Mouse (Mus musculus) granulocyte monocyte progenitor cell, adult 5-6 weeks (primary cell): ENCODE data around the gene Ptf1a. TPM values are rescaled to one million over a fixed set of nuclear protein-coding genes. Genes with fewer than 3 reads are reported as not detected.

Experiments
- ATAC-seq: replicated peaks from 2 replicates; pipeline ENCODE4 v1.8.0; 2016; ENCODE audit warnings: mild to moderate bottlenecking, moderate TSS enrichment, inconsistent platforms; ENCODE audit not compliant: poor library complexity, severe bottlenecking
- total RNA-seq, 2 experiments: library from RNA; stranded (forward) in 1 of 2; stranded (reverse) in 1 of 2; fragments of 200-712, 200-1000 nt in 1 of 2; fragments of >200 nt in 1 of 2; fragmentation: Nextera tagmentation in 1 of 2; gene quantifications; 2 replicates each; pipeline ENCODE4 v1.2.3; 2014 to 2017

Gene Ptf1a
- not detected in 2 replicates for total RNA-seq (2014; fragmentation: Nextera tagmentation)
- total RNA-seq (2017) = not detected in 2 replicates

GRCm38 (mm10) chr2:19444931-19445831, at the start of gene Ptf1a:
TSS of gene Ptf1a (plus strand) at chr2:19445663.
- ATAC-seq = peak; percentile 34

- ATAC-seq = no peak
Measured at GRCm38 (mm10) chr2:19405409-19405808, 40.1 kb upstream of the Ptf1a start.

GRCm38 (mm10) chr2:19406531-19406930, 38.9 kb upstream of the Ptf1a start:
- ATAC-seq = no peak

- peak; percentile 71 for ATAC-seq
Measured at GRCm38 (mm10) chr2:19414222-19414965, 31.1 kb upstream of the Ptf1a start.

- peak; percentile 92 for ATAC-seq
Measured at GRCm38 (mm10) chr2:19415063-19415521, 30.4 kb upstream of the Ptf1a start.

- ATAC-seq = no peak
Measured at GRCm38 (mm10) chr2:19416066-19416465, 29.4 kb upstream of the Ptf1a start.

- ATAC-seq = no peak
Measured at GRCm38 (mm10) chr2:19419686-19420345, 25.6 kb upstream of the Ptf1a start.

- ATAC-seq = no peak
Measured at GRCm38 (mm10) chr2:19422226-19422625, 23.2 kb upstream of the Ptf1a start.

- ATAC-seq = no peak
Measured at GRCm38 (mm10) chr2:19423086-19423485, 22.4 kb upstream of the Ptf1a start.

- peak; percentile 77 for ATAC-seq
Measured at GRCm38 (mm10) chr2:19429031-19429430, 16.4 kb upstream of the Ptf1a start.

- ATAC-seq = no peak
Measured at GRCm38 (mm10) chr2:19429691-19430690, 15.5 kb upstream of the Ptf1a start.

- no peak for ATAC-seq
Measured at GRCm38 (mm10) chr2:19430746-19431145, 14.7 kb upstream of the Ptf1a start.

- ATAC-seq = 0 out of 2 replicates have a peak, but pooled peaks have one; percentile 35
Measured at GRCm38 (mm10) chr2:19431186-19431585, 14.3 kb upstream of the Ptf1a start.

- ATAC-seq = no peak
Measured at GRCm38 (mm10) chr2:19431614-19432323, 13.7 kb upstream of the Ptf1a start.

- no peak; the same call in 1 of the 2 replicates for ATAC-seq
Measured at GRCm38 (mm10) chr2:19444346-19444745, 1.1 kb upstream of the Ptf1a start.

- ATAC-seq = 0 out of 2 replicates have a peak, but pooled peaks have one; percentile 6
Measured at GRCm38 (mm10) chr2:19445871-19446501, 523 bp downstream of the Ptf1a start.

GRCm38 (mm10) chr2:19446746-19447145, 1.3 kb downstream of the Ptf1a start:
- ATAC-seq = no peak

- no peak for ATAC-seq
Measured at GRCm38 (mm10) chr2:19448042-19448700, 2.7 kb downstream of the Ptf1a start.
